Mouse (Mus musculus) lung, postnatal 0 days (tissue): ENCODE results near the gene Tas1r1. TPM values are rescaled to one million over a fixed set of nuclear protein-coding genes. Genes with fewer than 3 reads are reported as not detected.

Experiments used
- ATAC-seq: fragments of 200-750 bp; cut with Nextera tagmentation; 2 replicates; pipeline ENCODE4 v1.8.0; 2017; ENCODE audit warnings: moderate library complexity
- DNase-seq: peaks from one replicate; pipeline ENCODE4 v3.0.0-alpha.2; 2016; ENCODE audit warnings: low spot score
- H3K27ac ChIP-seq: fragments of 300-500 bp; sonication (generic); 2 replicates; pipeline ENCODE4 v1.5.1; 2014; ENCODE audit warnings: antibody characterized with exemption, mild to moderate bottlenecking, low read length, mixed read lengths
- H3K27me3 ChIP-seq: fragments of 300-500 bp; sonication (generic); replicated peaks from 2 replicates; pipeline ENCODE4 v1.6.1; 2014; ENCODE audit warnings: low read length, mixed read lengths; ENCODE audit not compliant: insufficient read depth
- H3K36me3 ChIP-seq: fragments of 300-500 bp; sonication (generic); 2 replicates; pipeline ENCODE4 v1.6.1; 2014; ENCODE audit warnings: low read length, mixed read lengths; ENCODE audit not compliant: insufficient read depth
- H3K4me1 ChIP-seq: fragments of 300-500 bp; sonication (generic); 2 replicates; pipeline ENCODE4 v1.6.1; 2014; ENCODE audit warnings: antibody characterized with exemption, low read depth, low read length, mixed read lengths; ENCODE audit not compliant: insufficient read depth
- H3K4me2 ChIP-seq: fragments of 300-500 bp; sonication (generic); replicated peaks from 2 replicates; pipeline ENCODE4 v1.6.1; 2014; ENCODE audit warnings: low read depth, mild to moderate bottlenecking, low read length, moderate library complexity, mixed read lengths
- H3K4me3 ChIP-seq: fragments of 300-500 bp; sonication (generic); 2 replicates; pipeline ENCODE4 v1.5.1; 2014; ENCODE audit warnings: low read depth, low read length
- H3K9ac ChIP-seq: fragments of 300-500 bp; sonication (generic); replicated peaks from 2 replicates; pipeline ENCODE4 v1.6.1; 2014; ENCODE audit warnings: low read depth, mild to moderate bottlenecking
- H3K9me3 ChIP-seq: fragments of 300-500 bp; sonication (generic); 2 replicates; pipeline ENCODE4 v1.6.1; 2016; ENCODE audit warnings: low read length, mixed read lengths
- CTCF ChIP-seq: IDR thresholded peaks from 2 replicates; pipeline ENCODE4 v1.5.1; 2016; ENCODE audit warnings: antibody characterized with exemption, mild to moderate bottlenecking
- EP300 ChIP-seq: IDR thresholded peaks from 2 replicates; pipeline ENCODE4 v1.6.1; 2016; ENCODE audit warnings: antibody characterized with exemption, mild to moderate bottlenecking, control low read depth
- WGBS: fragments of 180-500 bp; shearing (Covaris S2); extraction: QIAGEN DNeasy Blood & Tissue Kit; methylation state at CpG from one replicate; pipeline ENCODE4 v1.1.7; 2014; 5-methylcytosine and 5-hydroxymethylcytosine counted together
- polyA plus RNA-seq: library from polyadenylated mRNA; unstranded; fragments of >200 nt; fragmentation: Nextera tagmentation; extraction: Ambion mirVana; gene quantifications from 2 replicates; pipeline ENCODE4 v1.2.1, GENCODE M21; 2015

Gene Tas1r1
- polyA plus RNA-seq, 1 experiment from 2014 or later: 0.21 TPM

DNA sequence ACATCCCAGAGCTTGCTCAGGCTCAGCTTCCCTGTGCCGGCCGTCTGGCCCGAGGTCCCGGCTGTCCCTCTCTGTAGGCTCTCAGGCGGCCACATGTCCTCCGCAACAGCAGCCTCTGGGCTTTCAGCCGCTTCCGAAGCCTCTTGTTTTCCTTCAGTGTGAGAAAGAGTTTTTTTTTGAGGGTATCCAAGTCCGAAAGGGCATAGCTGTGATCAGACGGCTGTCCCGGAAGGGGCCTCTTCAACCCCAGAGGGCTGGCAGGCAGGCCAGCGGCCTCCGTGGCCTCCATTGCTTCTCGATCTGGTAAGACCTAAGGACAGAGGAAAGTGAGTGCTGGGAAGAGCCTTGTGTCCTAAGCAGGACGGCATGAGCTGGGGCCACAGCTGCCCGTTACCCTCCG, 55.3 kb downstream of the Tas1r1 start:
- Histone ChIP-seq H3K4me1 (peaks cover 3% of the 10 kb centered on the region; the same call in 1 of the 2 replicates), H3K9ac (no peak overlapping the region), H3K27ac (no peak overlapping the region), H3K9me3 (no peaks in the 10 kb centered on the region), H3K36me3 (no peaks in the 10 kb centered on the region), H3K4me3 (no peak overlapping the region), H3K27me3 (no peaks in the 10 kb centered on the region), H3K4me2 (no peak overlapping the region)
- 67% methylated on average over 17 of the region's 17 CpGs for WGBS
- DNase-seq: no peak
- TF ChIP-seq CTCF: no peak
- no peak for TF ChIP-seq EP300
- ATAC-seq: no peak

DNA sequence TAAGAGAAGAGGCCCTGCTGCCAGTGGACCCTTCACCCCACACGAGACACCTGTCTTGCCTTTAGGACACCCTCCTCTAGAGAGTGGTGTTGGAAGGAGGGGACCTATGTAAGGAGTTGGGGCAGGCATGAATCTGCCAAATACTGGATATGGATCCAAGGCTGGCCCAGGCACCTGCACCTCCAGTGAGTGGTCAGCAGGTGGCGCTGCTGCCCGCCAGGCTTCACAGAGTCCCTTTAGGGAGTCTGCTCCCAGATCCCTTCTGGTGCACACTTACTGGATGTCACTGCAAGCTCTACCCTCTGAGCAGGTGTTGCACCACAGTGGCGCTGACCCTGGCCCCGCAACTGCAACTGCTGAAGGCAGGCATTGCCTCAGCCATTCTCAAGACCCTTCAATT, 57.0 kb downstream of the Tas1r1 start:
- DNase-seq: peak; percentile 84
- Histone ChIP-seq H3K36me3 (no peaks in the 10 kb centered on the region), H3K4me2 (no peak overlapping the region), H3K4me3 (no peak overlapping the region), H3K9ac (no peak overlapping the region), H3K27me3 (no peaks in the 10 kb centered on the region), H3K4me1 (no peaks in the 10 kb centered on the region), H3K9me3 (no peaks in the 10 kb centered on the region), H3K27ac (no peak overlapping the region)
- peak; percentile 67 for ATAC-seq
- TF ChIP-seq CTCF: peak; percentile 100
- TF ChIP-seq EP300: no peak
- 3% methylated on average over 5 of the region's 5 CpGs for WGBS

DNA sequence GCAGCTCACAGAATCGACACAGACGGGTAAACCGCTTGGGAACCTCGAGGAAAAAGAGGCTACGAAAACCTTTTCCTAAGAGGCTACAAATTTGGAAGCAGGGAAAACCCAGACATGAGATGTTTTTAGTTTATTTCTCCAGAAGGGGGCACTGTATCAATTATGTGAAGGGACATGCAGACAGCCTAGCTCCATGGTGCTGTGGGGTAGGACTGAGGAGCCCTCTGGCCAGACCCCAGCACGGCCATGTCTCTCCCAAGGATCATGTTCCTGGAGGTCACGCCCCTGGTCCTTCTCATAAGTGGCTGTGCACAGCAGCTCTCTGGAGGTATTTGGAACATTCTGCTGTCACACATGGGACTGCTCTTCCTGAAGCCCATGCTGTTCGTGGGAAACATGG, 57.7 kb downstream of the Tas1r1 start:
- Histone ChIP-seq H3K4me2 (no peak overlapping the region), H3K27me3 (no peaks in the 10 kb centered on the region), H3K4me3 (no peak overlapping the region), H3K9me3 (no peaks in the 10 kb centered on the region), H3K36me3 (no peaks in the 10 kb centered on the region), H3K4me1 (no peaks in the 10 kb centered on the region), H3K27ac (no peak overlapping the region), H3K9ac (no peak overlapping the region)
- TF ChIP-seq EP300 (no peak), CTCF (peak; percentile 42)
- ATAC-seq: no peak
- 68% methylated on average over 8 of the region's 8 CpGs for WGBS
- no peak for DNase-seq

Other genes starting within 250 kb of the Tas1r1 start
- 79.1 and 86.4 TPM in 2 replicates for gene Camta1, start 176.7 kb downstream of the Tas1r1 start, polyA plus RNA-seq
- gene Dnajc11, start 104.9 kb downstream of the Tas1r1 start, polyA plus RNA-seq: 23.0 and 24.9 TPM in 2 replicates
- 31.0 and 33.3 TPM in 2 replicates for gene Thap3, start 49.6 kb downstream of the Tas1r1 start, polyA plus RNA-seq
- gene Phf13, start 42.3 kb downstream of the Tas1r1 start, polyA plus RNA-seq: 18.0 TPM in 2 replicates
- gene Klhl21, start 29.8 kb downstream of the Tas1r1 start, polyA plus RNA-seq: 13.4 and 13.7 TPM in 2 replicates
- 13.2 and 13.7 TPM in 2 replicates for gene Zbtb48, start 10.9 kb downstream of the Tas1r1 start, polyA plus RNA-seq
- gene Nol9, start 753 bp upstream of the Tas1r1 start, polyA plus RNA-seq: 10.0 and 11.3 TPM in 2 replicates
- 17.4 and 18.8 TPM in 2 replicates for gene Plekhg5, start 33.9 kb upstream of the Tas1r1 start, polyA plus RNA-seq
- gene Tnfrsf25, start 77.4 kb upstream of the Tas1r1 start, polyA plus RNA-seq: 1.2 and 1.4 TPM in 2 replicates
- 2.0 and 3.1 TPM in 2 replicates for gene Espn, start 113.8 kb upstream of the Tas1r1 start, polyA plus RNA-seq
- gene Hes2, start 120.3 kb upstream of the Tas1r1 start, polyA plus RNA-seq: 0.26 and 0.33 TPM in 2 replicates
- gene Acot7, start 139.6 kb upstream of the Tas1r1 start, polyA plus RNA-seq: 59.2 and 63.4 TPM in 2 replicates
- 11.1 and 12.3 TPM in 2 replicates for gene Gpr153, start 235.7 kb upstream of the Tas1r1 start, polyA plus RNA-seq